Mouse (Mus musculus) liver, embryonic 15.5 days (tissue): ENCODE measurements around the gene Prss28. TPM values are rescaled to one million over a fixed set of nuclear protein-coding genes. Genes with fewer than 3 reads are reported as not detected.

Experiments
- ATAC-seq: fragments of 200-750 bp; cut with Nextera tagmentation; 2 replicates; pipeline ENCODE4 v1.8.0; 2017; ENCODE audit warnings: moderate number of reproducible peaks, mild to moderate bottlenecking, moderate library complexity; ENCODE audit not compliant: insufficient read depth
- H3K27ac ChIP-seq: fragments of 300-500 bp; sonication (generic); replicated peaks from 2 replicates; pipeline ENCODE4 v1.5.1; 2015; ENCODE audit warnings: mild to moderate bottlenecking, inconsistent platforms
- H3K27me3 ChIP-seq: fragments of 300-500 bp; sonication (generic); 2 replicates; pipeline ENCODE4 v1.6.1; 2015; ENCODE audit warnings: mild to moderate bottlenecking, inconsistent platforms
- H3K36me3 ChIP-seq: fragments of 300-500 bp; sonication (generic); replicated peaks from 2 replicates; pipeline ENCODE4 v1.6.1; 2015; ENCODE audit warnings: moderate library complexity, mild to moderate bottlenecking, inconsistent platforms
- H3K4me1 ChIP-seq: fragments of 300-500 bp; sonication (generic); replicated peaks from 2 replicates; pipeline ENCODE4 v1.6.1; 2015; ENCODE audit warnings: inconsistent platforms
- H3K4me2 ChIP-seq: fragments of 300-500 bp; sonication (generic); 2 replicates; pipeline ENCODE4 v1.6.1; 2015; ENCODE audit warnings: moderate library complexity, mild to moderate bottlenecking, inconsistent platforms
- H3K4me3 ChIP-seq: fragments of 300-500 bp; sonication (generic); replicated peaks from 2 replicates; pipeline ENCODE4 v1.5.1; 2015; ENCODE audit warnings: mild to moderate bottlenecking, inconsistent platforms
- H3K9ac ChIP-seq: fragments of 300-500 bp; sonication (generic); 2 replicates; pipeline ENCODE4 v1.6.1; 2015; ENCODE audit warnings: moderate library complexity, mild to moderate bottlenecking, inconsistent platforms
- H3K9me3 ChIP-seq: fragments of 300-500 bp; sonication (generic); replicated peaks from 2 replicates; pipeline ENCODE4 v1.6.1; 2016; ENCODE audit warnings: inconsistent platforms
- WGBS: fragments of 180-500 bp; shearing (Covaris S2); methylation state at CpG from one replicate; pipeline ENCODE4 v1.1.7; 2015; ENCODE audit warnings: mixed read lengths; ENCODE audit not compliant: insufficient replicate concordance; 5-methylcytosine and 5-hydroxymethylcytosine counted together
- polyA plus RNA-seq: library from polyadenylated mRNA; unstranded; fragments of >200 nt; fragmentation: Nextera tagmentation; extraction: Ambion mirVana; gene quantifications from 2 replicates; pipeline ENCODE4 v1.2.1, GENCODE M21; 2015

Gene Prss28
- polyA plus RNA-seq, 1 experiment from 2014 or later = not detected

DNA sequence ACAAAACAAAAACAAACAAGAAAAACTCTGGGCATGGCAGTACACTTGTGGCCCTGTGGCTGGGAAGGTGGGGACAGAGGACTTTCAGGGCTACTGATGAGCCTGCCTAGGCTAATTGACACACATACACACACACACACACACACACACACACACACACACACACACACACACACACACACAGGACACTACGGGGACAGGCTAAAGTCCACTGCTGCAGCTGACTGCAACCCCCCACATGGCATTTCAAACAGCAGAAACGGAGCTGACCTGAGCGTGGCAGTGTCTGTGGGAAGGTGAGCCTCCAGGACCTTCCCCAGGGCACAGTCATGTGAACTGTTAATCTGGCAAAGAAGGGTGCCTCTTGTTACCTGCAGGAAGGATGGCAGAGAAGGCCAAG lies 33.0 kb downstream of the Prss28 start:
- H3K4me2 ChIP-seq = no peak overlapping the region; the same call in 1 of the 2 replicates
- H3K4me3 ChIP-seq = no peak overlapping the region
- peaks cover 9% of the 10 kb centered on the region; the same call in 1 of the 2 replicates for H3K4me1 ChIP-seq
- H3K36me3 ChIP-seq = no peaks in the 10 kb centered on the region
- H3K27me3 ChIP-seq = no peaks in the 10 kb centered on the region
- WGBS = 42% methylated on average over 3 of the region's 3 CpGs
- ATAC-seq = peak; percentile 65
- H3K9ac ChIP-seq = no peak overlapping the region
- no peaks in the 10 kb centered on the region for H3K9me3 ChIP-seq
- H3K27ac ChIP-seq = peak overlapping the region; percentile 76

DNA sequence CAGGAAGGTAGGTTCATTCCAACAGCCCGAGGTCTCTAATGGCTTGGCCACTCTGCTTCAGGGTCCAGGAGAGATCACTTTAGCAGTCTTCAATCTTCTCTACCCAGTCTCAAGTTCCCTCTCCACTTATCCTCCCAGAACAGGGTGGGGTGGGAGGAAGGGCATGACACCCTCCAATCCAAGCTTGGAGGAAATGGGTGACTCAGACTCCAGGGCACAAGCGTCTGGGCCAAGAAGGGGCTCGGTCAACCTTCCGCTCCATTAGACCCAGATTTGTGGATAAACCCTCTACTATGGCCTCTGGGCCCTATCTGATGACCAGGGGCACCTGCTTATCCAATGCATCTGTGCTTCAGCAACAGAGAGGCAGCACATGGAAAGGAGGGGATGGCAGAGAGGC lies 37.0 kb downstream of the Prss28 start, which contains the start of gene Tpsab1:
Gene Tpsab1, minus strand, starts transcription at position 101 of the 400 bp plus-strand sequence.
- H3K4me1 ChIP-seq = 0 out of 2 replicates have a peak, but pooled peaks cover 4% of the 10 kb centered on the region
- H3K9ac ChIP-seq = no peak within 1 kb of the TSS
- 75% methylated on average over 4 of the region's 4 CpGs for WGBS
- no peaks in the 10 kb centered on the region for H3K36me3 ChIP-seq
- no peak within 1 kb of the TSS for H3K27ac ChIP-seq
- H3K27me3 ChIP-seq = no peaks in the 10 kb centered on the region
- H3K4me2 ChIP-seq = no peak within 1 kb of the TSS
- no peaks in the 10 kb centered on the region for H3K9me3 ChIP-seq
- no peak within 1 kb of the TSS for H3K4me3 ChIP-seq
- ATAC-seq = no peak

- WGBS = 44% methylated on average over 2 of the region's 2 CpGs
- H3K4me3 ChIP-seq = no peak overlapping the region
These were observed 52.8 kb downstream of the Prss28 start for GRCm38 (mm10) chr17:25361291-25361690.

More at GRCm38 (mm10) chr17:25361291-25361690, 52.8 kb downstream of the Prss28 start:
- Histone ChIP-seq H3K4me2 (no peak overlapping the region), H3K27ac (no peak overlapping the region), H3K36me3 (no peaks in the 10 kb centered on the region), H3K27me3 (no peaks in the 10 kb centered on the region), H3K9me3 (no peaks in the 10 kb centered on the region), H3K4me1 (no peaks in the 10 kb centered on the region), H3K9ac (no peak overlapping the region)
- no peak for ATAC-seq

Other genes with a start within 250 kb of the Prss28 start
- gene Tmem204, start 225.1 kb upstream of the Prss28 start, polyA plus RNA-seq = 5.6 and 6.5 TPM in 2 replicates
- 14.3 and 17.4 TPM in 2 replicates for gene Telo2, start 192.7 kb upstream of the Prss28 start, polyA plus RNA-seq
- 0.06 and 0.10 TPM in 2 replicates for gene Ptx4, start 187.9 kb upstream of the Prss28 start, polyA plus RNA-seq
- gene Clcn7, start 175.3 kb upstream of the Prss28 start, polyA plus RNA-seq = 10.7 TPM in 2 replicates
- not detected in 2 replicates for gene Ccdc154, start 146.2 kb upstream of the Prss28 start, polyA plus RNA-seq
- not detected in 2 replicates for gene Gm38655, start 133.2 kb upstream of the Prss28 start, polyA plus RNA-seq
- 16.6 and 16.7 TPM in 2 replicates for gene BC003965, start 124.1 kb upstream of the Prss28 start, polyA plus RNA-seq
- 8.8 and 9.6 TPM in 2 replicates for gene Unkl, start 120.2 kb upstream of the Prss28 start, polyA plus RNA-seq
- 19.5 and 21.6 TPM in 2 replicates for gene Gnptg, start 68.5 kb upstream of the Prss28 start, polyA plus RNA-seq
- gene Tsr3, start 68.5 kb upstream of the Prss28 start, polyA plus RNA-seq = 18.9 and 19.1 TPM in 2 replicates
- 0.30 and 0.58 TPM in 2 replicates for gene Baiap3, start 52.3 kb upstream of the Prss28 start, polyA plus RNA-seq
- 214 and 242 TPM in 2 replicates for gene Ube2i, start 34.0 kb upstream of the Prss28 start, polyA plus RNA-seq
- 3.8 TPM in 2 replicates for gene Prss34, start 10.3 kb upstream of the Prss28 start, polyA plus RNA-seq
- not detected in 2 replicates for gene Prss29, start 10.0 kb downstream of the Prss28 start, polyA plus RNA-seq
- gene Tpsab1, start 36.9 kb downstream of the Prss28 start, polyA plus RNA-seq = not detected in 2 replicates
- 0.47 and 0.55 TPM in 2 replicates for gene Tpsb2, start 57.7 kb downstream of the Prss28 start, polyA plus RNA-seq
- 0.46 and 0.76 TPM in 2 replicates for gene Tpsg1, start 60.6 kb downstream of the Prss28 start, polyA plus RNA-seq
- gene Cacna1h, start 125.1 kb downstream of the Prss28 start, polyA plus RNA-seq = 0.24 and 0.36 TPM in 2 replicates
- gene Tekt4, start 146.0 kb downstream of the Prss28 start, polyA plus RNA-seq = 0.22 TPM in 1 of 2 replicates, not detected in the other
- not detected in 2 replicates for gene Sstr5, start 188.6 kb downstream of the Prss28 start, polyA plus RNA-seq